Mouse (Mus musculus): ENCODE measurements around the gene Gjb4. TPM values are rescaled to one million over a fixed set of nuclear protein-coding genes. Genes with fewer than 3 reads are reported as not detected.
A peak's percentile ranks its signal among the peaks of the same experiment; 100 is the strongest.

The Gjb4 gene
- polyA plus RNA-seq, 1 experiment = 0.53 TPM

DNA sequence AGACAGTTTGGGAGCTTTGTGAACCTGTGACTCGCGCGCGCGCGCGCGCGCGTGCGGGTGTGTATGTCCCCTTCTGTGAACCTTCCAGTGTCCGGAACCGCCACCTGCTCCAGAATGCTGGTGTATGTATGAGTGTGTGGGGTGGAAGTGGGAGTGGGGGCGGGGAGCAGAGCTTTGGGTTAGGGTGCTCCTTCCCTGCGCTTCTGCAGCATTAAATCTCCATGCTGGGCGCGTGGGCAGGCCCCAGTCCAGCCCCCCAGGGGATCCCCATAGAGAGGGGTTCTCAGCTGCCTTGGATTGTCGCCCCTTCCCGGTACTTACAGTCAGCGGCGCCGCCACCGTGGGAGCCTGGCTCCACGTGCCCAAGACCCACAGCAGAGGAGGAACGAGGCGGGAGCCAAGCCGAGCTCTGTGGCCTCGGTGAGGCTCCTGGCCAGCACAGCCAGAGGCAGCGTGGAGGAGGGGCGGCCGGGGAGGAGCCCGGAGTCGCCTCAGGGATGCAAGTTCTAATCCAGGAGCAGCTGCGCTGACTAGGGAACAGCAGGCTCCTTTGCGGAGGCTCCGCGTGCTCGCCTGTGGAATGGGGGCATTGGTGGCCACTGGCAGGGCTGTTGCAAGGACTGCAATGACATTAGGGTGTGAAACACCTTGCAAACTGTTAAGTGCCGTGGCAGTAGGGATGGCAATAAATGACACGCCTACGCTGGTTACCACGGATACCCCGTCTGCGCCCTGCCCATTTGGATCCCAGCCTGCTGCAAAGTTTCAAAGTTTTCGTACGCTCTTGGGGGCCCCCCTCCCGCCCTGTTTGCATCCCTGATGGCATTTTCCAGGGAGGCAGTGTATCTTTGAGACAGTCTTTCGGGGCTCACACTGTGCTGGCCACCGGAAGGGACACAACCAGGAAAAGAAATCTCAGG lies 23.4 kb downstream of the Gjb4 start, which contains the start of gene Gjb3:
Gjb3 (minus strand) TSS at position 664 of the 920 bp plus-strand sequence.
- peak within 1 kb of the TSS; percentile 75 for H3K4me3 ChIP-seq (ENCODE audit: low read depth, low read length)
- H3K27me3 ChIP-seq (ENCODE audit: control insufficient read depth, insufficient read depth, low read length) = no peaks in the 10 kb centered on the region
- 2% methylated on average over 49 of the region's 49 CpGs for WGBS
- peaks cover 22% of the 10 kb centered on the region for H3K4me1 ChIP-seq (ENCODE audit: control insufficient read depth, insufficient read depth, insufficient read length, low read length)
- H3K36me3 ChIP-seq (ENCODE audit: control insufficient read depth, insufficient read depth, low read length) = peaks cover 2% of the 10 kb centered on the region; the same call in 1 of the 2 replicates
- H3K27ac ChIP-seq (ENCODE audit: insufficient read depth, low read depth, low read length) = peak within 1 kb of the TSS; percentile 55
- no peak for TF ChIP-seq CTCF (IDR thresholded peaks at IDR 0.05; ENCODE audit: extremely low read depth, insufficient read length, insufficient replicate concordance, low read depth, low read length)
- TF ChIP-seq POLR2A (IDR thresholded peaks at IDR 0.05; ENCODE audit: low read depth, low read length) = no peak

GRCm38 (mm10) chr4:127329751-127330150 lies 24.1 kb downstream of the Gjb4 start:
- WGBS = 2% methylated on average over 13 of the region's 13 CpGs
- Histone ChIP-seq H3K4me3 (ENCODE audit: low read depth, low read length) (peak overlapping the region; percentile 75), H3K27me3 (ENCODE audit: control insufficient read depth, insufficient read depth, low read length) (no peaks in the 10 kb centered on the region), H3K27ac (ENCODE audit: insufficient read depth, low read depth, low read length) (peak overlapping the region; percentile 55), H3K36me3 (ENCODE audit: control insufficient read depth, insufficient read depth, low read length) (peaks cover 2% of the 10 kb centered on the region; the same call in 1 of the 2 replicates), H3K4me1 (ENCODE audit: control insufficient read depth, insufficient read depth, insufficient read length, low read length) (peaks cover 22% of the 10 kb centered on the region)
- TF ChIP-seq POLR2A (IDR thresholded peaks at IDR 0.05; ENCODE audit: low read depth, low read length) (no peak), CTCF (IDR thresholded peaks at IDR 0.05; ENCODE audit: extremely low read depth, insufficient read length, insufficient replicate concordance, low read depth, low read length) (no peak)

DNA sequence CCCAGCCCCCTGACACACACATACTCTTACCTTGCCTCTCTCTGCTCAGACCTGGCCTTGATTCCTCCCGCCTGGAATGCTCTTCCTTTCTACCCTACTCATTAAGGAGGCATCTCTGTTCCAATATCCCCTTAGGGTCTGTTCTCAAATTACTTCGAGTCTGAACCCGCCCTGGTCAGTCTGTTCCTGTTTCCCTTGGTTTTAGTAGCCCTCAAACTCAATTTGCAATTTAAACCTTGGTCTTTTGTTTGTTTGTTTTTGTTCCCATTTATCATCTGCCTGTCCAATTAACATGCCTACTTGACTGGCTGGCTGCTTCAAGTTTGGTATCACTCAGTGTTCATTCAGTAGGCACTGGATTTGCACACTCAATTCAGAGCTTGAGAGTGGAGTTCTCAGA lies 24.8 kb downstream of the Gjb4 start:
- H3K27ac ChIP-seq (ENCODE audit: insufficient read depth, low read depth, low read length) = peak overlapping the region; percentile 55
- H3K27me3 ChIP-seq (ENCODE audit: control insufficient read depth, insufficient read depth, low read length) = no peaks in the 10 kb centered on the region
- TF ChIP-seq CTCF (IDR thresholded peaks at IDR 0.05; ENCODE audit: extremely low read depth, insufficient read length, insufficient replicate concordance, low read depth, low read length) (no peak), POLR2A (IDR thresholded peaks at IDR 0.05; ENCODE audit: low read depth, low read length) (no peak)
- WGBS = 35% methylated on average over 3 of the region's 3 CpGs
- H3K36me3 ChIP-seq (ENCODE audit: control insufficient read depth, insufficient read depth, low read length) = peaks cover 2% of the 10 kb centered on the region; the same call in 1 of the 2 replicates
- peak overlapping the region; percentile 75 for H3K4me3 ChIP-seq (ENCODE audit: low read depth, low read length)
- H3K4me1 ChIP-seq (ENCODE audit: control insufficient read depth, insufficient read depth, insufficient read length, low read length) = peaks cover 28% of the 10 kb centered on the region

DNA sequence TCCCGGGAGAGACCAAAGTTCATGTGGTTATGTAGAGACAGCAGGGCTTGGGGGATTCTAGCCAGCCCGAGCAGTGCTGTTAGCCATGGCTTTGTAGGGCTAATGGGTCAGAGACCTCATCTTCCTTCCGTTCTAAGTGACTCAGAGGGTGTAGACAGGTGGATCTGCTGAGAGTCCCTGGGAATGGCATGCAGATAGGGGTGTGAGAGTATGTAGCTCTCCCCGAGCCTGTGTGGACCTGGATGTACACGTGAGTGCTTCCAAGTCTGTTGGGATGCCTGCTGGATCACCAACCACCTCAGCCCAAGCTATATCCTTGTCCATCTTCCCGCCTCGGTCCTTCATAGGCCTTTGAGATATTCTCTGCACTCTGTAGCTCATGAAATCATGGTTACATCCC lies 25.5 kb downstream of the Gjb4 start:
- no peak for TF ChIP-seq CTCF (IDR thresholded peaks at IDR 0.05; ENCODE audit: extremely low read depth, insufficient read length, insufficient replicate concordance, low read depth, low read length)
- no peak for TF ChIP-seq POLR2A (IDR thresholded peaks at IDR 0.05; ENCODE audit: low read depth, low read length)
- WGBS = 40% methylated on average over 7 of the region's 7 CpGs
- Histone ChIP-seq H3K27ac (ENCODE audit: insufficient read depth, low read depth, low read length) (peak overlapping the region; percentile 52), H3K27me3 (ENCODE audit: control insufficient read depth, insufficient read depth, low read length) (no peaks in the 10 kb centered on the region), H3K4me3 (ENCODE audit: low read depth, low read length) (0 out of 2 replicates have a peak overlapping the region, but pooled peaks have one; percentile 6), H3K36me3 (ENCODE audit: control insufficient read depth, insufficient read depth, low read length) (peaks cover 2% of the 10 kb centered on the region; the same call in 1 of the 2 replicates), H3K4me1 (ENCODE audit: control insufficient read depth, insufficient read depth, insufficient read length, low read length) (peaks cover 32% of the 10 kb centered on the region)

DNA sequence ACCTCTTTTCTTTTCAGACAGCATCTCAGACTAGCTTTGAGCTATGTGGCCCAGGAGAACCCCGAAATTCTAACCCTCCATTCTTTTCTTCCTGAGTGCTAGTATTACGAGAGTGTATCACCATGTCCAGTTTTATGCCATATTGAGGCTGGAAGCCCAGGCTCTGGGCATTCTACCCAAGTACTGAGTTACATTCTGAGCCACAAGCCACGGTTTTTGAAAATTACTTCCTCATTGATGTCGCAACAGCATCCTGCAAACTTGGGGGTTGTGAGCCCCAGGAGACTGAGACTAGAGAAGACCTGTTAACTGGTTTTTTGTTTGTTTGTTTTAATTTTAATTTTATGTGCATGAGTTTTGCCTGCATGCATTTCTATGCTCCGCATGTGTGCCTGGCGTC lies 26.1 kb downstream of the Gjb4 start:
- WGBS = 37% methylated on average over 6 of the region's 6 CpGs
- Histone ChIP-seq H3K36me3 (ENCODE audit: control insufficient read depth, insufficient read depth, low read length) (peaks cover 2% of the 10 kb centered on the region; the same call in 1 of the 2 replicates), H3K27me3 (ENCODE audit: control insufficient read depth, insufficient read depth, low read length) (no peaks in the 10 kb centered on the region), H3K4me1 (ENCODE audit: control insufficient read depth, insufficient read depth, insufficient read length, low read length) (peaks cover 32% of the 10 kb centered on the region), H3K27ac (ENCODE audit: insufficient read depth, low read depth, low read length) (peak overlapping the region; percentile 52), H3K4me3 (ENCODE audit: low read depth, low read length) (no peak overlapping the region)
- TF ChIP-seq CTCF (IDR thresholded peaks at IDR 0.05; ENCODE audit: extremely low read depth, insufficient read length, insufficient replicate concordance, low read depth, low read length) = no peak
- no peak for TF ChIP-seq POLR2A (IDR thresholded peaks at IDR 0.05; ENCODE audit: low read depth, low read length)

- Histone ChIP-seq H3K27ac (ENCODE audit: insufficient read depth, low read depth, low read length) (peak overlapping the region; percentile 52; the same call in 1 of the 2 replicates), H3K4me3 (ENCODE audit: low read depth, low read length) (no peak overlapping the region), H3K4me1 (ENCODE audit: control insufficient read depth, insufficient read depth, insufficient read length, low read length) (peaks cover 32% of the 10 kb centered on the region), H3K36me3 (ENCODE audit: control insufficient read depth, insufficient read depth, low read length) (peaks cover 2% of the 10 kb centered on the region; the same call in 1 of the 2 replicates), H3K27me3 (ENCODE audit: control insufficient read depth, insufficient read depth, low read length) (no peaks in the 10 kb centered on the region)
- 13% methylated on average over 7 of the region's 7 CpGs for WGBS
- TF ChIP-seq CTCF (IDR thresholded peaks at IDR 0.05; ENCODE audit: extremely low read depth, insufficient read length, insufficient replicate concordance, low read depth, low read length) = no peak
- TF ChIP-seq POLR2A (IDR thresholded peaks at IDR 0.05; ENCODE audit: low read depth, low read length) = no peak
Observed at GRCm38 (mm10) chr4:127327258-127327657, 26.6 kb downstream of the Gjb4 start.

GRCm38 (mm10) chr4:127325276-127325675 lies 28.6 kb downstream of the Gjb4 start:
- H3K36me3 ChIP-seq (ENCODE audit: control insufficient read depth, insufficient read depth, low read length) = peaks cover 2% of the 10 kb centered on the region; the same call in 1 of the 2 replicates
- TF ChIP-seq CTCF (IDR thresholded peaks at IDR 0.05; ENCODE audit: extremely low read depth, insufficient read length, insufficient replicate concordance, low read depth, low read length) = no peak
- TF ChIP-seq POLR2A (IDR thresholded peaks at IDR 0.05; ENCODE audit: low read depth, low read length) = no peak
- 66% methylated on average over 5 of the region's 5 CpGs for WGBS
- H3K27me3 ChIP-seq (ENCODE audit: control insufficient read depth, insufficient read depth, low read length) = no peaks in the 10 kb centered on the region
- H3K4me3 ChIP-seq (ENCODE audit: low read depth, low read length) = no peak overlapping the region
- H3K4me1 ChIP-seq (ENCODE audit: control insufficient read depth, insufficient read depth, insufficient read length, low read length) = peaks cover 25% of the 10 kb centered on the region
- H3K27ac ChIP-seq (ENCODE audit: insufficient read depth, low read depth, low read length) = no peak overlapping the region

All from small intestine, adult 2 months (tissue).